Mouse (Mus musculus) urinary bladder, postnatal 14 days (tissue): Measurements from ENCODE around the gene Tpst2.

Experiments
- DNase-seq: peaks from one replicate; pipeline ENCODE4 v3.0.0; 2021; ENCODE audit warnings: low spot score

Gene Tpst2

GRCm38 (mm10) chr5:112335473-112335872 is 59.0 kb downstream of the Tpst2 start:
- peak; percentile 47 for DNase-seq

GRCm38 (mm10) chr5:112337004-112337403 is 60.5 kb downstream of the Tpst2 start:
- no peak for DNase-seq

- no peak for DNase-seq
Observed at GRCm38 (mm10) chr5:112339215-112339614, 62.7 kb downstream of the Tpst2 start.

DNA sequence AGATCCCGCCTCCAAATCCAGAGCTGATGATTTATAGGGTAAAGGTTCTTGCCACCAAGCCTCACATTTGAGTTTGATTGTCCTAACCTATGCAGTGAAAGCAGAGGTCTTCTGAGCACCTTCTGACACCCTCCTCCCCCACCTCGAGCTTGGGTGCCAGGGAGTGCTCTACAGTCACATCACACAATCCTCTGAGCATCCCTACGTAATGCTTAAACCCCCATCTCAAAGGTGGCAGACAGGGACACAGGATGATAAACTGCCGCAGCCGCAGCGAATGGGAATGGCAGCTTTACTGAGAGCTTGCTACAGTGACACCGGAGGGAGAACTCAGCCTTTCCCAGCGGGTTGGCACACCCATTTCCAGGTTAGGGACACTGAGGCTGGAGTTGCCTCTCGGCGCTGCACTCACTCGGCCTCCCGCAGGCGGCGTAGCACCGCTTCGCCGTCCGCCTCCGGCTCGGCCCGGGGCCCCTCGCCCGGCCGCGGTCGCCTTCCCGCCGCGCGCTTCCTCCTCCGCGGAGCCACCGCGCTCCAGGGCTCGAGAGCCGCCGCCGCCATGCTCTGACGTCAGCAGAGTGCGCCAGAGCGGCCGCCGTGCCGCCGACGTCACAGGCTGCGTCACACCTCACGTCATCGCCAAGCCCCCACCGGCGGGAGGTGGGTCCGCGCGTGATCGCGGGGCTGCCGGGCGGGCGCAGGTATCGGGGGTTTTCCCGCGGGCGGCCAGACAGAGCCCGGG is 66.1 kb downstream of the Tpst2 start, which contains the start of the genes Srrd and Hps4:
Gene Srrd, minus strand, starts transcription at position 578 of the 742 bp plus-strand sequence.
Gene Hps4, plus strand, starts transcription at position 621 of the 742 bp plus-strand sequence.
- peak; percentile 82 for DNase-seq

- no peak for DNase-seq
Observed at GRCm38 (mm10) chr5:112343205-112343595, 66.7 kb downstream of the Tpst2 start.

- no peak for DNase-seq
Observed at GRCm38 (mm10) chr5:112344092-112344960, 67.8 kb downstream of the Tpst2 start.

- no peak for DNase-seq
Observed at GRCm38 (mm10) chr5:112346211-112346965, 69.9 kb downstream of the Tpst2 start.

GRCm38 (mm10) chr5:112349169-112349568 is 72.7 kb downstream of the Tpst2 start:
- no peak for DNase-seq

GRCm38 (mm10) chr5:112355493-112355892 is 79.0 kb downstream of the Tpst2 start:
- no peak for DNase-seq

- DNase-seq = no peak
Observed at GRCm38 (mm10) chr5:112355910-112356309, 79.4 kb downstream of the Tpst2 start, which contains the start of gene Gm6583. Gene Gm6583 (minus strand): TSS chr5:112356033.

DNA sequence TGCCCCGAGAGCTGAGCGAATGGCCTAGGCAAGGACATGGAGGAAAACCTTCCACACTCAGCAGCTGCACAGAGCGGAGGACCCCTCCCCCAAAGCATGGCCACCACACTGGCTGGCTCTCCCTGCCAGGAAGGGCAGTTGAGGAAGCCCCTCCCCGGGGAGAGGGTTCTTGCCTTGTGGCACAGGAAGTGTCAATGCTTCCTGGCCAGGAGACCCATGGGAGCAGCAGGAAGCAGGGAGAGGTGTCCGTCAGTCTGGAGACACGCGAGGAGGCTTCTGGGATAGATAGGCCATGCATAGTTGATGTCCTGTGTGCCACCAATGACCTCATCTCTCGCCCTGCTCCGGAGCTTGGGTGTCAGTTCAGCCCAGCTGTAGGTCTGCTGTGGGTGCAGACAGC is 79.8 kb downstream of the Tpst2 start:
- no peak for DNase-seq

DNA sequence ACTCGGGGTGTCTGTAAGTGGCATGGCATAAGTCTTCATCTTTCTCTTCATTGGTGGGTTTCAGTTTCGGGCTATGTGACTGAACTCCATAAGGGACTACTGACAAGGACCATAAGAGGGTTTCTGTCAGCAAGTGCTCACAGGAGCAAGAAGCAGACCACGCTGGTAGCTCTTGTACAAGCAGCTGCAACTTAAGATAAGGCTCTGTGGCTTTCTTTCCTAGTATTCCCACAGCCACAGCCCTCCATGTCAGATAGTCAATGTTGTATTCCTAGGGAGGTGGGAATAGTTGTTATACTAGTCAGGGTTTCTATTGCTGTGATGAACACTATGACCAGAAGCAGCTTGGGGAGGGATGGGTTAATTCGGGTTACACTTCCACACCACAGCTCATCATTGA is 83.0 kb downstream of the Tpst2 start:
- DNase-seq = no peak

GRCm38 (mm10) chr5:112360077-112360476 is 83.6 kb downstream of the Tpst2 start:
- DNase-seq = no peak

DNA sequence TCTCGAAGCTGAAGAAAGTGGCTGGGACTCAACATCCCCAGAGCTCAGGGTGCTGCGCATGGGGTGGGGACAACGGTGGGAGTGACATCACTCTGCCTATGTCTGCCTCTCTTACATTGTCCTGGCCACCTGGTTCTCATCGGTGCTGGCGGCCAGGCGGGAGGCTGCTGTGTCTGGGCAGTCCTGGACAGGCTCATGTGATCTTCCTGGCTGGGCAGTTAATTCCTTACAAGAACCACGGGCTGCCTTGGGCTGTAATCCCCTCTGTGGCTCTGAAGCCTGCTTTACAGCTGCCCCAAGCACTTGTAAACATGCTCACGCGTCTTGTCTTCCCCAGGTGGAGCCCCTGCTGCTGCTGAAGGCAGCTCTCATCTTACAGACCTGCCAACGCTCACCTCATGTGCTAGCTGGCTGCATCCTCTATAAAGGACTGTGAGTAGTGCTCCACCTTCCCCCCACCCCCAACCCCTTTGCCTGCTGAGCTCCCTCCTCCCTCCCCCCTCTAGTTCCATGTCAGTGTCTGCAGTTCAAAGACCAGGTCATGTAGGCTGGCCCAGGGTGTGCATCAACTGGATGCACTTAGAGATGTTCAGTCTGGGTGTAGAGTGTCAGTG is 87.8 kb downstream of the Tpst2 start:
- no peak for DNase-seq
